Mouse (Mus musculus): ENCODE measurements at regions not wholly inside any gene's neighbourhood (a gene's known extent, or its start where the extent isn't known, plus 50 kb on each side); places are given as distances from the start of the nearest gene placed in this dataset.

- TF ChIP-seq CTCF (IDR thresholded peaks at IDR 0.05; ENCODE audit: low read depth) (no peak), EP300 (IDR thresholded peaks at IDR 0.05; ENCODE audit: low read depth) (no peak)
Measured at GRCm38 (mm10) chr12:78057166-78057565, 136.9 kb upstream of the Gm6657 start.

Data from heart, postnatal 0 days (tissue).